Mouse (Mus musculus): ENCODE results near the gene Slco1b2. TPM values are rescaled to one million over a fixed set of nuclear protein-coding genes. Genes with fewer than 3 reads are reported as not detected.

Slco1b2 gene
- total RNA-seq, 2 experiments from 2014 or later, result not detected

DNA sequence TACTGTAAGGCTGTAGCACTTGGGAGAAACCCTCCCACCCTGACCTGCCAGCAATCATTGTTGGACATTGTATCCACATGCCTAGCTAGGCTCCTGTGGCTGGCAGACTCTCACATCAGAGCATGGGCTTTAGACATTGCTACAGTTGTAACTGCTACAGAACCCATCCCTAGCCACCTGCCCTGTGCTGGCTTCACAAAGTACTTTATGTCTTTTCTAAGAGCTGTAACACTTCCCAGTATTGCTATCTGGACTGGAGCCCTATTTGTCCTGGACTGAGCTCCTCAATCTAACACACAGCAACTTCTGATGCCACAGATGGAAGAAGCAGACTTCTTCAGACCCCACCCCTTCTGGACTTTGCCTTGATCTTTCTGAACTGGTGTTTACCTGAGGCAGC lies 61.9 kb downstream of the Slco1b2 start:
- H3K27ac ChIP-seq, result no peak overlapping the region
- no peak for DNase-seq
- intact Hi-C loops (cut with DNase I), result no loop called here
- no peak for TF ChIP-seq CTCF (IDR thresholded peaks at IDR 0.05)
- H3K4me3 ChIP-seq, result no peak overlapping the region

Other genes with a start within 250 kb of the Slco1b2 start
- gene Slco1c1, start 105.2 kb upstream of the Slco1b2 start, total RNA-seq (2021), result not detected
- gene Gm5724, start 144.3 kb downstream of the Slco1b2 start, total RNA-seq (2021), result not detected
- gene Slco1a4, start 226.7 kb downstream of the Slco1b2 start, total RNA-seq (2021), result under 1 TPM in 1 of 2 experiments, not detected in 1; 0.10 TPM